Mouse (Mus musculus) spleen, adult 2 months (tissue): ENCODE measurements around the gene Pmpcb. TPM values are rescaled to one million over a fixed set of nuclear protein-coding genes. Genes with fewer than 3 reads are reported as not detected.

Source experiments
- DNase-seq, 2 experiments: peaks; one replicate each; pipeline versions ENCODE4 v3.0.0 to v3.0.0-alpha.2; 2012 to 2021; ENCODE audit warnings: low spot score in 2 of 2, low read depth in 1 of 2
- H3K27ac ChIP-seq: fragments of 200-500 bp; 2 replicates; pipeline ENCODE4 v1.5.1; 2012; ENCODE audit warnings: low read length, inconsistent platforms; ENCODE audit not compliant: insufficient read depth
- H3K27me3 ChIP-seq: fragments of 200-500 bp; 2 replicates; pipeline ENCODE4 v1.6.1; 2012; ENCODE audit warnings: mild to moderate bottlenecking, moderate library complexity, low read length, inconsistent platforms; ENCODE audit not compliant: control insufficient read depth, insufficient read depth
- H3K36me3 ChIP-seq: fragments of 200-500 bp; 2 replicates; pipeline ENCODE4 v1.6.1; 2012; ENCODE audit warnings: mild to moderate bottlenecking, low read length, inconsistent platforms; ENCODE audit not compliant: control insufficient read depth, insufficient read depth
- H3K4me1 ChIP-seq: fragments of 200-500 bp; 2 replicates; pipeline ENCODE4 v1.6.1; 2011; ENCODE audit warnings: inconsistent platforms; ENCODE audit not compliant: control insufficient read depth, insufficient read depth, insufficient read length
- H3K4me3 ChIP-seq: fragments of 200-500 bp; 2 replicates; pipeline ENCODE4 v1.5.1; 2011; ENCODE audit warnings: mild to moderate bottlenecking, inconsistent platforms; ENCODE audit not compliant: insufficient read depth, insufficient read length; ENCODE audit errors: extremely low read depth
- CTCF ChIP-seq: fragments of 200-500 bp; IDR thresholded peaks from 2 replicates; pipeline ENCODE4 v1.5.1; 2011; ENCODE audit warnings: mild to moderate bottlenecking, inconsistent platforms; ENCODE audit not compliant: insufficient read depth, insufficient read length, insufficient replicate concordance; ENCODE audit errors: extremely low read depth
- POLR2A ChIP-seq: fragments of 200-500 bp; IDR thresholded peaks from 2 replicates; pipeline ENCODE4 v1.6.1; 2011; ENCODE audit warnings: low read depth, low read length, inconsistent platforms
- WGBS: fragments of 180-500 bp; shearing (Covaris S2); methylation state at CpG from one replicate; pipeline ENCODE4 v1.1.7; 2018; 5-methylcytosine and 5-hydroxymethylcytosine counted together
- polyA plus RNA-seq: library from polyadenylated mRNA; depleted of rRNA; stranded (reverse); fragments of >200 nt; gene quantifications from 2 replicates; pipeline ENCODE4 v1.2.3, GENCODE M21; 2012

Pmpcb gene
- polyA plus RNA-seq, 1 experiment: 11.1 TPM

GRCm38 (mm10) chr5:21714447-21714846, 22.5 kb upstream of the Pmpcb start:
- no peak for TF ChIP-seq CTCF
- TF ChIP-seq POLR2A: no peak
- Histone ChIP-seq H3K27me3 (no peaks in the 10 kb centered on the region; the same call in 1 of the 2 replicates), H3K4me3 (no peak overlapping the region), H3K36me3 (no peaks in the 10 kb centered on the region), H3K4me1 (no peaks in the 10 kb centered on the region), H3K27ac (no peak overlapping the region)
- DNase-seq: no peak
- 74% methylated on average over 4 of the region's 4 CpGs for WGBS

GRCm38 (mm10) chr5:21717165-21717715, 19.7 kb upstream of the Pmpcb start:
- H3K27ac ChIP-seq: no peak overlapping the region
- no peak for DNase-seq
- H3K27me3 ChIP-seq: no peaks in the 10 kb centered on the region
- no peaks in the 10 kb centered on the region for H3K36me3 ChIP-seq
- H3K4me1 ChIP-seq: no peaks in the 10 kb centered on the region
- H3K4me3 ChIP-seq: no peak overlapping the region
- TF ChIP-seq CTCF (no peak), POLR2A (no peak)
- whole genome bisulfite sequencing: 88% methylated on average over 10 of the region's 10 CpGs

- no peak for DNase-seq
- no peaks in the 10 kb centered on the region for H3K36me3 ChIP-seq
- H3K27me3 ChIP-seq: no peaks in the 10 kb centered on the region
- no peak overlapping the region for H3K4me3 ChIP-seq
- H3K27ac ChIP-seq: no peak overlapping the region
- H3K4me1 ChIP-seq: no peaks in the 10 kb centered on the region
- TF ChIP-seq POLR2A (no peak), CTCF (no peak)
- WGBS: 83% methylated on average over 5 of the region's 5 CpGs
Measured at GRCm38 (mm10) chr5:21718546-21718945, 18.4 kb upstream of the Pmpcb start.

- no peak for DNase-seq
- H3K36me3 ChIP-seq: no peaks in the 10 kb centered on the region
- no peaks in the 10 kb centered on the region for H3K4me1 ChIP-seq
- 86% methylated on average over 2 of the region's 2 CpGs for WGBS
- H3K4me3 ChIP-seq: no peak overlapping the region
- TF ChIP-seq CTCF (no peak), POLR2A (no peak)
- no peak overlapping the region for H3K27ac ChIP-seq
- H3K27me3 ChIP-seq: no peaks in the 10 kb centered on the region
Measured at GRCm38 (mm10) chr5:21719209-21719608, 17.7 kb upstream of the Pmpcb start.

- Histone ChIP-seq H3K27ac (no peak overlapping the region), H3K4me3 (no peak overlapping the region), H3K36me3 (no peaks in the 10 kb centered on the region), H3K4me1 (no peaks in the 10 kb centered on the region), H3K27me3 (no peaks in the 10 kb centered on the region)
- WGBS: 79% methylated on average over 1 of the region's 1 CpGs
- no peak for DNase-seq
- no peak for TF ChIP-seq POLR2A
- TF ChIP-seq CTCF: no peak
Measured at GRCm38 (mm10) chr5:21724427-21724826, 12.5 kb upstream of the Pmpcb start.

GRCm38 (mm10) chr5:21724872-21725271, 12.1 kb upstream of the Pmpcb start:
- no peak for DNase-seq
- H3K4me3 ChIP-seq: no peak overlapping the region
- H3K27me3 ChIP-seq: no peaks in the 10 kb centered on the region
- H3K27ac ChIP-seq: no peak overlapping the region
- H3K4me1 ChIP-seq: no peaks in the 10 kb centered on the region
- 88% methylated on average over 7 of the region's 7 CpGs for WGBS
- TF ChIP-seq CTCF (no peak), POLR2A (no peak)
- H3K36me3 ChIP-seq: no peaks in the 10 kb centered on the region

- no peak for TF ChIP-seq CTCF
- TF ChIP-seq POLR2A: no peak
- Histone ChIP-seq H3K4me3 (no peak overlapping the region), H3K27ac (no peak overlapping the region), H3K27me3 (no peaks in the 10 kb centered on the region), H3K4me1 (no peaks in the 10 kb centered on the region), H3K36me3 (no peaks in the 10 kb centered on the region)
- 84% methylated on average over 5 of the region's 5 CpGs for WGBS
- no peak for DNase-seq
Measured at GRCm38 (mm10) chr5:21729107-21729506, 7.8 kb upstream of the Pmpcb start.
